Mouse (Mus musculus) myocyte (in vitro differentiated cells): Measurements from ENCODE around the gene Ppp1r16b. TPM values are rescaled to one million over a fixed set of nuclear protein-coding genes. Genes with fewer than 3 reads are reported as not detected.

Experiments
- H3K27me3 ChIP-seq: one replicate; pipeline ENCODE4 v1.6.1; 2011; ENCODE audit not compliant: control insufficient read depth, insufficient read depth, insufficient read length
- H3K36me3 ChIP-seq: one replicate; pipeline ENCODE4 v1.6.1; 2011; ENCODE audit not compliant: control insufficient read depth, insufficient read depth
- H3K4me2 ChIP-seq: one replicate; pipeline ENCODE4 v1.6.1; 2011; ENCODE audit warnings: low read depth, control low read depth
- H3K4me3 ChIP-seq: one replicate; pipeline ENCODE4 v1.5.1; 2011; ENCODE audit warnings: mild to moderate bottlenecking, control low read depth, moderate library complexity
- H3K79me2 ChIP-seq: one replicate; pipeline ENCODE4 v1.6.1; 2011; ENCODE audit not compliant: control insufficient read depth, insufficient read depth
- H3ac ChIP-seq: one replicate; pipeline ENCODE4 v1.6.1; 2011; ENCODE audit not compliant: control insufficient read depth, insufficient read length
- CEBPB ChIP-seq: IDR thresholded peaks from 2 replicates; pipeline ENCODE4 v1.6.1; 2011; ENCODE audit warnings: mild to moderate bottlenecking, moderate library complexity; ENCODE audit not compliant: poor library complexity, insufficient read depth, severe bottlenecking
- E2F4 ChIP-seq: IDR thresholded peaks from one replicate; pipeline ENCODE4 v1.6.1; 2011; ENCODE audit warnings: mild to moderate bottlenecking, control low read depth, moderate library complexity; ENCODE audit not compliant: insufficient read depth
- MAX ChIP-seq: IDR thresholded peaks from one replicate; pipeline ENCODE4 v1.6.1; 2011; ENCODE audit warnings: low read depth, mild to moderate bottlenecking, control low read depth
- MYOD1 ChIP-seq, 3 experiments: IDR thresholded peaks; one replicate each; pipeline ENCODE4 v1.6.1; 2011; ENCODE audit warnings: control low read depth in 2 of 3, low read depth in 2 of 3, mild to moderate bottlenecking in 2 of 3, moderate library complexity in 1 of 3; ENCODE audit not compliant: insufficient read length in 2 of 3, control insufficient read depth in 1 of 3
- MYOG ChIP-seq, 3 experiments: IDR thresholded peaks; one replicate each; pipeline ENCODE4 v1.6.1; 2011; ENCODE audit warnings: control low read depth in 2 of 3, low read depth in 2 of 3, mild to moderate bottlenecking in 2 of 3; ENCODE audit not compliant: insufficient read length in 2 of 3, control insufficient read depth in 1 of 3, insufficient read depth in 1 of 3
- POLR2A ChIP-seq: IDR thresholded peaks from one replicate; pipeline ENCODE4 v1.6.1; 2011; ENCODE audit warnings: low read depth, mild to moderate bottlenecking, control low read depth, moderate library complexity; ENCODE audit not compliant: insufficient read length
- POLR2AphosphoS2 ChIP-seq: IDR thresholded peaks from one replicate; pipeline ENCODE4 v1.6.1; 2011; ENCODE audit warnings: low read depth, control low read depth; ENCODE audit not compliant: insufficient read length
- REST ChIP-seq: IDR thresholded peaks from one replicate; pipeline ENCODE4 v1.6.1; 2011; ENCODE audit warnings: mild to moderate bottlenecking, control low read depth, moderate library complexity; ENCODE audit not compliant: insufficient read depth, insufficient read length
- SRF ChIP-seq: IDR thresholded peaks from one replicate; pipeline ENCODE4 v1.6.1; 2011; ENCODE audit warnings: low read depth; ENCODE audit not compliant: control insufficient read depth, insufficient read length
- TCF12 ChIP-seq: IDR thresholded peaks from one replicate; pipeline ENCODE4 v1.6.1; 2011; ENCODE audit warnings: mild to moderate bottlenecking, control low read depth; ENCODE audit not compliant: poor library complexity, insufficient read depth, severe bottlenecking
- TCF3 ChIP-seq: IDR thresholded peaks from one replicate; pipeline ENCODE4 v1.6.1; 2011; ENCODE audit warnings: low read depth, control low read depth; ENCODE audit not compliant: insufficient read length
- USF1 ChIP-seq: IDR thresholded peaks from one replicate; pipeline ENCODE4 v1.6.1; 2011; ENCODE audit warnings: low read depth, mild to moderate bottlenecking, control low read depth, moderate library complexity
- polyA plus RNA-seq: library from polyadenylated mRNA; unstranded; fragments of >200 nt; fragmentation: generic; extraction: Trizol; gene quantifications from one replicate; pipeline ENCODE4 v1.2.1, GENCODE M21; 2012; ENCODE audit warnings: missing spikeins

Gene Ppp1r16b
- polyA plus RNA-seq, 1 experiment = 0.05 TPM

- H3K36me3 ChIP-seq = peaks cover 13% of the 10 kb centered on the region
- H3K27me3 ChIP-seq = no peaks in the 10 kb centered on the region
- H3K4me3 ChIP-seq = no peak overlapping the region
- H3K4me2 ChIP-seq = no peak overlapping the region
- no peak for TF ChIP-seq MAX
- TF ChIP-seq E2F4 = no peak
- H3ac ChIP-seq = no peak overlapping the region
- H3K79me2 ChIP-seq = peaks cover 58% of the 10 kb centered on the region
Measured at GRCm38 (mm10) chr2:158777490-158777889, 112.3 kb downstream of the Ppp1r16b start.

GRCm38 (mm10) chr2:158778349-158778748 lies 113.2 kb downstream of the Ppp1r16b start:
- Histone ChIP-seq H3K36me3 (peaks cover 13% of the 10 kb centered on the region), H3K27me3 (no peaks in the 10 kb centered on the region), H3K4me3 (no peak overlapping the region), H3ac (no peak overlapping the region), H3K4me2 (no peak overlapping the region), H3K79me2 (peaks cover 49% of the 10 kb centered on the region)
- TF ChIP-seq SRF (no peak), MYOG (IDR thresholded peaks at IDR 0.05; ENCODE audit: control insufficient read depth in 1 of 3, insufficient read depth in 1 of 3, insufficient read length in 2 of 3, low read depth in 2 of 3) (no peak), TCF3 (no peak), TCF12 (no peak), MAX (no peak), POLR2A (no peak), CEBPB (no peak), POLR2AphosphoS2 (no peak), REST (no peak), E2F4 (no peak), MYOD1 (IDR thresholded peaks at IDR 0.05; ENCODE audit: control insufficient read depth in 1 of 3, insufficient read length in 2 of 3, low read depth in 2 of 3) (no peak), USF1 (no peak)

GRCm38 (mm10) chr2:158781126-158781525 lies 115.9 kb downstream of the Ppp1r16b start:
- TF ChIP-seq CEBPB = no peak
- TF ChIP-seq SRF = no peak
- no peak for TF ChIP-seq USF1
- Histone ChIP-seq H3K36me3 (peaks cover 13% of the 10 kb centered on the region), H3ac (no peak overlapping the region), H3K27me3 (no peaks in the 10 kb centered on the region), H3K4me3 (no peak overlapping the region), H3K4me2 (no peak overlapping the region), H3K79me2 (peaks cover 28% of the 10 kb centered on the region)

GRCm38 (mm10) chr2:158786927-158787795 lies 122.0 kb downstream of the Ppp1r16b start:
- no peaks in the 10 kb centered on the region for H3K79me2 ChIP-seq
- no peak overlapping the region for H3K4me3 ChIP-seq
- H3ac ChIP-seq = no peak overlapping the region
- TF ChIP-seq USF1 = no peak
- no peak for TF ChIP-seq TCF3
- TF ChIP-seq REST = no peak
- TF ChIP-seq MYOG (IDR thresholded peaks at IDR 0.05; ENCODE audit: control insufficient read depth in 1 of 3, insufficient read depth in 1 of 3, insufficient read length in 2 of 3, low read depth in 2 of 3) = no peak
- no peak for TF ChIP-seq MAX
- TF ChIP-seq SRF = no peak
- TF ChIP-seq CEBPB = no peak
- TF ChIP-seq E2F4 = no peak
- TF ChIP-seq TCF12 = no peak
- no peak for TF ChIP-seq POLR2AphosphoS2
- no peak for TF ChIP-seq POLR2A
- TF ChIP-seq MYOD1 (IDR thresholded peaks at IDR 0.05; ENCODE audit: control insufficient read depth in 1 of 3, insufficient read length in 2 of 3, low read depth in 2 of 3) = no peak
- H3K36me3 ChIP-seq = no peaks in the 10 kb centered on the region
- H3K27me3 ChIP-seq = no peaks in the 10 kb centered on the region
- H3K4me2 ChIP-seq = no peak overlapping the region

GRCm38 (mm10) chr2:158794494-158795004 lies 129.4 kb downstream of the Ppp1r16b start, which contains the start of gene Dhx35:
Gene Dhx35, plus strand, starts transcription at chr2:158794807.
- H3K27me3 ChIP-seq = no peaks in the 10 kb centered on the region
- peak within 1 kb of the TSS; percentile 78 for H3K4me3 ChIP-seq
- H3ac ChIP-seq = peak within 1 kb of the TSS; percentile 2
- H3K4me2 ChIP-seq = peak within 1 kb of the TSS; percentile 97
- H3K79me2 ChIP-seq = peaks cover 33% of the 10 kb centered on the region
- TF ChIP-seq SRF (peak; percentile 45), MYOG (IDR thresholded peaks at IDR 0.05; ENCODE audit: control insufficient read depth in 1 of 3, insufficient read depth in 1 of 3, insufficient read length in 2 of 3, low read depth in 2 of 3) (peak in 1 of 3 experiments; percentile 2), MYOD1 (IDR thresholded peaks at IDR 0.05; ENCODE audit: control insufficient read depth in 1 of 3, insufficient read length in 2 of 3, low read depth in 2 of 3) (peak in 1 of 3 experiments; percentile 0), E2F4 (no peak), REST (no peak), TCF3 (no peak), USF1 (peak; percentile 98), POLR2A (peak; percentile 52), POLR2AphosphoS2 (peak; percentile 23), TCF12 (no peak)
- H3K36me3 ChIP-seq = no peaks in the 10 kb centered on the region
